Mouse (Mus musculus) liver, adult (tissue): ENCODE measurements around the gene Maz.

Source experiments
- GATA4 ChIP-seq: IDR thresholded peaks from 2 replicates; pipeline ENCODE4 v1.6.1; 2014; ENCODE audit warnings: mild to moderate bottlenecking, low read length; ENCODE audit not compliant: insufficient replicate concordance

Gene Maz

DNA sequence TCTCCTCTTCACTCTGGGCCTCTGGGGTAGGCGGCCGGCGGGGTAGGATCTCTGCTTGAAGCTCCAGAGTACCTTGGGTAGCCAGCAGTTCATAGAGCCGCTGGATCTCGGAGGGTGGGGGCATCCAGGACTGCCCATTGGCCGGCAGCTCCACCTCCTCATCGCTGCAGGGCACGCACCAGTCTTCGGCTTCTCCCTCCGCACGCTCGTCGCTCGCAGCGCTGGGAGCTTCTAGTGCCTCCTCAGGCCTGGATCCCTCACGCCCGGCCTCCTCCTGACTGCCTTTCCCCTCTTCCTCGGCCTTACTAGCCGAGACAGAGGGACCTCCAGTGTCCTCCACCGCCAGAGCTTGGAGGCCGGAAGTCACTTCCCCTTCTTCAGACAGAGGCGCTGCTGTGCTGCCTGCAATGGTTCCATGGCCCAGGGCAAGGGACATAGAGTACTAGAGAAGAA is 10.3 kb downstream of the Maz start:
- no peak for TF ChIP-seq GATA4

DNA sequence TGATC is 10.6 kb downstream of the Maz start, which contains the start of gene Pagr1b:
Pagr1b (minus strand) TSS at position 4 of the 5 bp plus-strand sequence.
- TF ChIP-seq GATA4, result no peak

DNA sequence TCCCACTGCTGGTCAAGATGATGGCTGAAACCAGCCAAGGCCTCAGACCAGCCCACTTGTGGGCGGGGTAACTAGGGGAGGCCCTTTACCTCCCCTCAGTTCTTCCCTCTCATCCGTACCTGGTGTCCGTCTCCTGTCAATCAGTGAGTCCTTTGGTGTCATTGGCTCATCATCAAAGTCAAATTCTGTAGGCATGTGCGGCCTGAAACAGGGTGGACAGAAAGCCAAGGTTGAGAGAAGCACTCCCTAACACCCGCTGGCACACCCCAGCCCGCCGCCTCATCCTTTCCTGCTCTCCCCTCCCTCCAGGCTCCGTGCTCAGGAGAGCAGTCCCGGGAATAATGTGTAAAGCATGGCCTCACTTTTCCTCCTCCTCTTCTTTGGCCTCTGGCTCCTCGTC is 10.8 kb downstream of the Maz start:
- no peak for TF ChIP-seq GATA4

DNA sequence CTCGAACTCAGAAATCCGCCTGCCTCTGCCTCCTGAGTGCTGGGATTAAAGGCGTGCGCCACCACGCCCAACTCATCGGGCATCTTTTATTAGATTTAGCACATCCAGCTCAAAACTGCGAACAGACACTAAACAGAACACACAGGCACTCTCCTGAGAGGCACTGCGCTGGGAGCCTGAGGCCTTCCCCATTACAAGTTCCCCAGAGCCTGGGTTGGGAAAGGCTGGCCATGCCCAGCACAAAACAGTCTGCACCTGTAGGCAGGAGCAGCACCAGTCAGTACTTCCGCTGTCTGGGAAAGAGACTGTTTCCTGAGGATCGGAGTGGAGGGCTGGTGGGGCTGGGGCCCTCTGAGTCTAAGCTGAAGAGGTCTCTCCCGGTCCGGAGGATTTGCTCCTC is 11.8 kb downstream of the Maz start:
- TF ChIP-seq GATA4, result no peak

DNA sequence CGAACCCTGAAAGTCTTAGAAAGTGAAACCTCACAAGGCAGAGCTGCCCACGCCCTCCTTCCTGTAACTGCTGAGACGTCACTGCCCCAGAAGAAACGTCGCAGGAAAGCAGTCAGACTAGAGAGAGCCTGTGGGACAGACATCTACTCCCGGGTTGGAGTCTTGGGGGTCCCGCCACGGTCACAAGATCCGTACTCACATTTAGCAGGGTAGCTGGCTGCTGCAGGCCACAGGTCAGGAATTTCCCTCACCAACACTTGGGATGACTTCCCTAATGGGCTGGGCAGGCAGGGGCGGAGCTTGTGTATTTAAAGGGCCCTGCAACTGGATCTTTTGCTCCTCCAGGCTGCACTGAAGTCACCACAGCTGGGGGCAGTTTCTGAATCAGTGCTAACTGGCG is 12.5 kb downstream of the Maz start, which contains the start of gene Mvp:
Mvp (minus strand) TSS at position 302 of the 400 bp plus-strand sequence.
- TF ChIP-seq GATA4, result no peak

DNA sequence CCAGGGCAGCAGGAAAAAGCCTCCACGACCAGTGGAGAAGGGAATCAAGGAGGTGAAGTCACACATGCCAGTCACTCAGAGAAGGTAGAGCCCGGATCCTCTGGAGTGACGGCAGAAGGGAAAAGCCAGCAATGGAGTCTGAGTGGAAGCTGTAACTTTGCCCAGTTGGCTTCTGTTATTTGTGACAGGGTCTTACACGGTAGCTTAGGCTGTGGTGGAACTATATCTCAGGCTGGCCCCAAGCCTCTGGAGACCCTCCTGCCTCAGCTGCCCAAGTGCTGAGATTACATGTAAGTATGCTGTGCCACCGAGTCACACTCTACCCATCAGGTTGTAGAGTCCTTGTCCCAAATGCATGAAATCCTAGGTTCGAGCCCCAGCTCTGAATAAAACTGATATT is 13.5 kb downstream of the Maz start:
- TF ChIP-seq GATA4, result no peak

DNA sequence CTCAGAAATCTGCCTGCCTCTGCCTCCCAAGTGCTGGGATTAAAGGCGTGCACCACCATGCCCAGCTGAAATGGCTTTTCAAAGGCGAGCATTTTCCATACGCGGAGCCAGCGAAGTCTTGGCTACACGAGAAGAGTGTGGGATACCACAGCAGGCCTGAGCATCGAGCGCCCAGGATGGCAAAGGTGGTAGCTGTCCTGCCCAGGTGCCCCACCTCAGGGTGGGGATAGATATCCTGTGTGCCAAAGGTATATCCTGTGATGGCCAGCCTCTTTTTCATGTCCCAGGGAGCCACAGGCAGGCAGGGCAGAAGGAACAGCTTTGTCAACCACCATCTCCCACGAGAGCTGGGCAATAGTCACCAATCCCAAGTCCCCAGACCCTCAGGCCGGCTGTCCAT is 14.0 kb downstream of the Maz start:
- TF ChIP-seq GATA4, result no peak

DNA sequence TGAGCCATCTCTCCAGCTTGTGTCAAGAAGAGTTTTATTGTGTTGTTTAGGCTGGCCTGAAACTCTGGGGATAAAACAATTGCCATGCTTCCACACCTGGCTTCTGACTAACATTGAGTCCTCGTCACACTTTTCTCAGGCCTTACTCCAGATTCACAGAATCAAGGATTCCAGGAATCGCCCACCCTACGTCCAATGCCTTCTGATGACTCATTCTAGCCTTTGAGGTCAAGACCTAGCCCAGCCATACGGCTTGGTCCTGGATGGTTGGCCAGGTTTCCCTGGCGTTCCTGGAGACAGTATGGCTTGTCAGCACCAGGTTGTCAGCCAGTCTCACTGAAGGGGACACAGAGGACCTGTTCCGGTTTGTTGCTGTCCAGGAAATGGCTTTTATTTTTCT is 14.5 kb downstream of the Maz start:
- no peak for TF ChIP-seq GATA4

DNA sequence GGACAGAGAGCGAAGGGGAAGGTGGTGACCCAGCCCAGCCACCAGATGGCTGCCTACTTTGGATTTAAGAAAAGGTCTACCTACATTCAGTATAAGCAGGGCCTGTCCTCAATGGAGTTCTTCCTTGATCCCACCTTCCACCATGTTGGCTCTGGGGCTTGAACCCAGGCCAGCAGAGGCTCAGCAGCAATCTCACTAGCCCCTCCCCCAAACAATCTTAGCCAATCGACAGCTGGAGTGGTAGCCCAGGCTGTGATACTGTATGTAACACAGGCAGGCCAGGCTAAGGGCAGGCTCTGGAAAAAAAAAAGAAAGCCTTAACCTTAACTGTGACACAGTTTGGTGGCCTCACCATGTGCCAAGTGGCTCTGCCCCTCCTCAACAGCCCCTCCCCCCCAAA is 15.1 kb downstream of the Maz start:
- no peak for TF ChIP-seq GATA4

DNA sequence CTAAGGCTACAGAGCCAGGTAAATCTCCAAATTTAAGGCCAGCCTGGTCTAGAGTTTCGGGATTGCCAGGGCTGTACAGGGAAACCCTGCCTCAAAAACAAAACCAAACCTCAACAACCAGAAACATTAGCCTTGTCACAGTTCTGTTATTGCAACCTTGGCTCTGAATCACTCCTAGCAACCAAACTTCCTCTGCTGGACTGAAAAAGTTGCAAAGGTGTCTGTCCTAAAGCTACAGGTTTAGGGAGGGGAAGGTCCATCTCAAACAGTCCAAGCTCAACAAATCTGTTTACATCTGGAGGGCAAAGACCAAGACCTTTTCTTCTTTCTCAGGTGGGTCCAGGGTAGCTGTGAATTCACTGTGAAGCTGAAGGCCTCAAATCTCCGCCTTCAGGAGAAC is 15.8 kb downstream of the Maz start:
- TF ChIP-seq GATA4, result no peak

DNA sequence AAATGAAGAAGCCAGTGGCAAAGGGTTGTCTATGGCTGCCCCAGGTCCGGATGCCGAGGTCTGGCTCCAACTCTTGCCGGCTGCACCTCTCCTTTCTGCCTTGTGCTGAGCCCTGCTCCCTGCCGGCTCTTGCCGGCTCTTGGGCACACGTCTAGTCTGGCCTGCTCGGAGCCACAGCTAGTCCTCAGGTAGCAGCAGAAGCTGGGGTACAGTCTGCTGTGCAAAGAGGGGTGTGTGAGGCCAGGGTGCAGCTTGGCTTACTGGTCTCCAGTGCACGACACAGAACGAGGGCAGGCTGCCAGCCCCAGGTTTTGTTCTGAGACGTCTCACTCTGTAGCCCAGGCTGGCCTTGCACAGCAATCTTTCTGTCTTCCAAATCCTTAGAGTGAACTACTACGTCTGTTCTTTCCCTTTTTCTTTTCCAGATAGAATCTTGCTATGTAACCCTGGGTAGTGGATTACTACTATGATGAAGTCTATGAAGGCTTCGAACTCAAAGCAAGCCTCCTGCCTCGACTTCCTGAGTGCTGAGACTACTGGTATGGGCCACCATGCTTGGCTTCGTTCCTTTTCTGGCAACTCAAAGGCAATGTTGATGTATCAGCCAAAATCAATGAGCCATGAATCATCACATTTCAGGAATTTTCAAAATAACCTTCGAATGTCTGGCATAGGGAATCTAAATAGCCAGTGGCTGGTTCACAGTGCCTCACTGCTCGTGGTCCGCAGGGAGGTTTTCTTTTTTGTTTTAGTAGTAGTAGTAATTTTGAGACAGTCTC is 17.3 kb downstream of the Maz start:
- no peak for TF ChIP-seq GATA4

DNA sequence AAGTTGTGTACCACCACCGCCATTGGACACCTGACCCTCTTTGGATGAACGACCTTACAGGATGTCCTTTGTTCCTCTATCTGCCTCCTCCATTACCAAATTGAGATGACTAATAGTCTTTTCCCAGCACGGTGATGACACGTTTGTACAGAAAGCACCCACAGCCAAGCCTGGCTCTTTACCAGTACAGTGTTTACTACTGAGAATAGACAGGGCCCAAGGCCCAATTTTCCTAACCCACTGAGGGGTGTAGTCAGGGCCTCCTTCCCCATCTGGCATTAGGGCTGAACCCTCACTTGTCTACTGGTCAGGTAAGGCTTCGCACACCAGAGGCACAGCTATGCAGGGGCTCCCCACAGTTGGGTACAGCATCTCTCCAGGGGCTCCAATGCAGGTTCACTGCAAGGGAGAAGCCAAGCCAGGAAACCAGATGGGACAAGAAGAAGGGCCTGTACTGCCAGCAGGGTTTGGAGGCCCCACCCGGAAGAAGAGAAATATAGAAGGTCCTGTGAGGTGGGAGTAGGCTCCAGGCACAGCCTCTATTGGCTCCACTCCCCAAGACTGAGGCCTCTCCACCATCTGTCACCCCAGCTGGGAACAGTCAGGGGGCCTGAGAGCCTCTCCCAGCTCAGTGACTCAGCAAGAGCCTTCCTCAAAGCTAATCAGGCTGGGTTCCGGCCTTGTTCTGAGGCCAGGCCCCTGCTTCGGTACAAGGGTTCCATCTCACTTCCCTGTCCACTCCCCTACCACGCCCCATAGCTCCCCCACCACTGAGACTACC is 18.4 kb downstream of the Maz start:
- TF ChIP-seq GATA4, result peak; percentile 60; the same call in 1 of the 2 replicates

DNA sequence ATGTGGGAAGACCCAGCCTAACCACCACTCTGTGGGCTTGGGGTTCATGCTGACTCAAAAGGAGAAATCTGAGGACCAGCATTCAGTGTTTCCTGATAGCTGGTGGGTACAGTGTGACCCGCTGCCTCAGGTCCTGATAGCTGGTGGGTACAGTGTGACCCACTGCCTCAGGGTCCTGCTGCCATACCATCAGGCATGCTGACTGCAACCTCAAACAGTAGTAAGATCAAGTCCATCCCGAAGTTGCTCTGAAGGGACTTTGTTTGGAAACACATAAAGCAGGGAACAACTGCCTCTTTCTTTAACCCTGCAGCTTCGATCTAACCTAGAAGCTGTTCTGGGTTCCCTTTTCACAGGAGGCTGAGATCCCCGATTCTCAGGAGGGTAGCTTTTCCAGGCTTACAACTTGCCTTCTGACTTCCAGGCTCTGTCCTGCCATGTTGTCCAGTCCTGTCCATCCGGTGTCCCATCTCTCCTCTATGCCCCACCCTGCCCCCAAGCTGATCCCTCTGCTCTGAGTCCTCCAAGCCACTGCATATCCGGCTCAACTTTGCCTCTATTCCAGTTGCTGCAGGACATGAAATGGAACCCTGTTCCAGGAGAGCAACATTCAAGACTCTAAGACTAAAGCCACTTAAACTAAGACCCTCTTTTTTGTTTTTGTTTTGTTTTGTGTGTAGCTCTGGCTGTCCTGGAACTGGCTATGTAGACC is 19.4 kb downstream of the Maz start:
- TF ChIP-seq GATA4, result no peak

DNA sequence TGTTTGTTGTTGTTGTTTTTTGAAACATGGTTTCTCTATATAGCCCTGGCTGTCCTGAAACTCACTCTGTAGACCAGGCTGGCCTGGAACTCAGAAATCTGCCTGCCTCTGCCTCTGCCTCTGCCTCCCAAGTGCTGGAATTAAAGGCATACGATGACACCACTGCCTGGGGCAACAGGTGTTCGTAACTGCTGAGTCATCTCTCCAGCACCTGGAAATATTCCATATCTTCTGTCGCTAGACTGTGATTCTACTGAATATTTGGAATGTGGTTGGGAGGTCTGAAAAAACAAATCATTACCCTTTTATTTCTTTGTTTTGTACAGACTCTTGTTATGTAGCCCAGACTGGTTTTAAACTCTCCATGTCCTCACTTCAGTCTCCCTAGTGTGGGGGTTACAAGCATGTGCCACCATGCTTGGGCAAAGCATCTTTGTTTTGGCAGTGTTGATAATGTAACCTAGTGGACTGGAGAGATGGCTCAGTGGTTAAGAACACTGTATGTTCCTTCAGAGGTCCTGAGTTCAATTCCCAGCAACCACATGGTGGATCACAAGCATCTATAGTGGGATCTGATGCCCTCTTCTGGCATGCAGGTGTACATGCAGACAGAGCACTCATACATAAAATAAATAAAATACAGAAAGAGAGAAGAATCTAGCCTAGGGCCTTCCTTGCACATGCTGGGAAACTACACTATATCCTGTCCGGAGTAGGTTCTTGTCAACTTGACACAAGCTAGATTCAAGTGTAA is 22.5 kb downstream of the Maz start:
- TF ChIP-seq GATA4, result no peak

DNA sequence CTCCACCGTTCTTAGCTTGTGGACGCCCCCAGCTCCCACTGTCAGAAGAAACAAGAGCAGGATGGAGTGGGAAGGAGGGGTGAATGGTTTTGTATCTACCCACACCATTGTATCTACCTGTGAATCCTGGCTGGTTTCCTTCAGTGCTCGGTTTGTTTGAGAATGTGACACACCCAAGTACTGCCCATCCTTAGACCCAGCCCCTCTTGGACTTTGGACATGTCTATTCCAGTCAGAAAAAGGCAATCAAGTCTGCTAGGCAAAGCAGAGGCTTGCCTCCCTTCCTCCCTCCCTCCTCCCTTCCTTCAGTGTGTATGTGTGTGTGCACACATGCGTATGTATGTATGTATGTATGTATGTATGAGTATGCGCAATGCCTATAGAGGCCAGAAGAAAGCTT is 23.2 kb downstream of the Maz start:
- TF ChIP-seq GATA4, result no peak

DNA sequence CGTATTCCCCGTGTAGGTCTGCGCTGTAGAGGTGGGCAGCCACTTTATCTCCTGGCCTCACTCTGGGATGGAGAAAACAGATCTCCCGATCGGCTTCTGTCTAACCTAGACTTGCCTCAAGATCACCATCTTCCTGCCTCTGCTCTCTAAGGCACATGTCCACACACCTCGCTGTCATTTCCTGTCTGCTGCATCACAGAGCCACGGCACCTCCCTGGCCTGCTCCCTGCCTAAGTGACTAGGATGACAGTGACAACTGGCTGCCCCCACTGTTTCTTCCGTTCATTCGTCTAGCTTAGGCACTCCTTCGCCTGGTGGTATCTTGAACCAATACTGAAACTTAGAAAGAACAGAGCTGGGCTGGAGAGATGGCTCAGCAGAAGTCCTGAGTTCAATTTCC is 27.3 kb downstream of the Maz start:
- no peak for TF ChIP-seq GATA4

DNA sequence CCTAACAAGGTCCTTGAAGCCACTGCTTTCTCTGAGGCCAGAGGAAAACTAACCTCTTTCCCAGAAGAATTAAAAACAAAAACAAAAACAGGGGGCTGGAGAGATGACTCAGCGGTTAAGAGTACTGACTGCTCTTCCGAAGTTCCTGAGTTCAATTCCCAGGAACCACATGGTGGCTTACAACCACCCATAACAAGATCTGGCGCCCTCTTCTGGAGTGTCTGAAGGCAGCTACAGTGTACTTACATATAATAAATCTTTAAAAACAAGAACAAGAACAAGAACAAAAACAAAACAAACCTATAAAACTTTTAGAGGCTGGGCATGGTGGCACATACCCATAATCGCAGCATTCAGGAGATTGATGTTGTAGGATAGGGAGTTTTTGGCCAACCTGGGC is 30.4 kb downstream of the Maz start:
- TF ChIP-seq GATA4, result no peak
